Mouse (Mus musculus): ENCODE data around the gene Efcc1.

Gene Efcc1

GRCm38 (mm10) chr6:87730591-87731462 lies at the start of gene Efcc1:
TSS of gene Efcc1 (plus strand) at chr6:87730869.
- peak; percentile 7 to 8 for DNase-seq

- no peak for DNase-seq
Measured at GRCm38 (mm10) chr6:87695947-87696346, 34.7 kb upstream of the Efcc1 start.

GRCm38 (mm10) chr6:87696544-87696943 lies 34.1 kb upstream of the Efcc1 start:
- DNase-seq: no peak

GRCm38 (mm10) chr6:87706246-87706645 lies 24.4 kb upstream of the Efcc1 start:
- no peak for DNase-seq

- DNase-seq: no peak
Measured at GRCm38 (mm10) chr6:87712311-87712710, 18.4 kb upstream of the Efcc1 start.

- no peak for DNase-seq
Measured at GRCm38 (mm10) chr6:87714091-87714490, 16.6 kb upstream of the Efcc1 start.

GRCm38 (mm10) chr6:87722631-87723030 lies 8.0 kb upstream of the Efcc1 start:
- DNase-seq: no peak

- DNase-seq: no peak
Measured at GRCm38 (mm10) chr6:87725267-87725912, 5.3 kb upstream of the Efcc1 start.

GRCm38 (mm10) chr6:87728102-87728501 lies 2.6 kb upstream of the Efcc1 start:
- DNase-seq: no peak

- DNase-seq: no peak
Measured at GRCm38 (mm10) chr6:87730141-87730540, 528 bp upstream of the Efcc1 start.

GRCm38 (mm10) chr6:87731463-87732095 lies 910 bp downstream of the Efcc1 start:
- DNase-seq: no peak

GRCm38 (mm10) chr6:87732151-87733011 lies 1.7 kb downstream of the Efcc1 start:
- peak in 1 of 2 experiments; percentile 7 for DNase-seq

GRCm38 (mm10) chr6:87733131-87733930 lies 2.7 kb downstream of the Efcc1 start:
- DNase-seq: no peak

GRCm38 (mm10) chr6:87734136-87734535 lies 3.5 kb downstream of the Efcc1 start:
- DNase-seq: no peak

- no peak for DNase-seq
Measured at GRCm38 (mm10) chr6:87736923-87737322, 6.3 kb downstream of the Efcc1 start.

GRCm38 (mm10) chr6:87737921-87738626 lies 7.4 kb downstream of the Efcc1 start:
- no peak for DNase-seq

GRCm38 (mm10) chr6:87739898-87740297 lies 9.2 kb downstream of the Efcc1 start:
- no peak for DNase-seq

- no peak for DNase-seq
Measured at GRCm38 (mm10) chr6:87740496-87740895, 9.8 kb downstream of the Efcc1 start.

GRCm38 (mm10) chr6:87741978-87742377 lies 11.3 kb downstream of the Efcc1 start:
- DNase-seq: no peak

GRCm38 (mm10) chr6:87742804-87743203 lies 12.1 kb downstream of the Efcc1 start:
- no peak for DNase-seq

- DNase-seq: no peak
Measured at GRCm38 (mm10) chr6:87743281-87743680, 12.6 kb downstream of the Efcc1 start.

Data from cerebellum, postnatal 36 days (tissue).